Mouse (Mus musculus): Measurements from ENCODE around the gene Dlg2. TPM values are rescaled to one million over a fixed set of nuclear protein-coding genes. Genes with fewer than 3 reads are reported as not detected.

Gene Dlg2
- polyA plus RNA-seq, 1 experiment from 2014 or later, result 1.1 TPM

GRCm38 (mm10) chr7:91919099-91919498, 1442.6 kb downstream of the Dlg2 start:
- Histone ChIP-seq H3K27ac (ENCODE audit: low read length) (no peak overlapping the region), H3K4me3 (ENCODE audit: low read length) (no peak overlapping the region), H3K4me2 (ENCODE audit: low read depth, low read length) (no peak overlapping the region), H3K9me3 (ENCODE audit: control insufficient read depth, low read length) (no peaks in the 10 kb centered on the region), H3K4me1 (replicated peaks; ENCODE audit: control insufficient read depth, insufficient read depth, low read length) (no peaks in the 10 kb centered on the region), H3K27me3 (ENCODE audit: control insufficient read depth, insufficient read depth, low read depth, low read length) (no peaks in the 10 kb centered on the region), H3K9ac (ENCODE audit: low read length) (no peak overlapping the region), H3K36me3 (ENCODE audit: control insufficient read depth, insufficient read depth, low read length) (no peaks in the 10 kb centered on the region)
- ATAC-seq (ENCODE audit: low read depth), result no peak
- WGBS, result 75% methylated on average over 3 of the region's 3 CpGs

- 76% methylated on average over 3 of the region's 3 CpGs for WGBS
- ATAC-seq (ENCODE audit: low read depth), result no peak
- H3K4me3 ChIP-seq (ENCODE audit: low read length), result no peak overlapping the region
- H3K27ac ChIP-seq (ENCODE audit: low read length), result no peak overlapping the region
- H3K27me3 ChIP-seq (ENCODE audit: control insufficient read depth, insufficient read depth, low read depth, low read length), result no peaks in the 10 kb centered on the region
- no peaks in the 10 kb centered on the region for H3K9me3 ChIP-seq (ENCODE audit: control insufficient read depth, low read length)
- H3K4me1 ChIP-seq (replicated peaks; ENCODE audit: control insufficient read depth, insufficient read depth, low read length), result no peaks in the 10 kb centered on the region
- H3K36me3 ChIP-seq (ENCODE audit: control insufficient read depth, insufficient read depth, low read length), result no peaks in the 10 kb centered on the region
- H3K4me2 ChIP-seq (ENCODE audit: low read depth, low read length), result no peak overlapping the region
- H3K9ac ChIP-seq (ENCODE audit: low read length), result no peak overlapping the region
Measured at GRCm38 (mm10) chr7:91919738-91920137, 1443.3 kb downstream of the Dlg2 start.

GRCm38 (mm10) chr7:91934881-91935597, 1458.6 kb downstream of the Dlg2 start:
- WGBS, result 35% methylated on average over 12 of the region's 12 CpGs
- H3K36me3 ChIP-seq (ENCODE audit: control insufficient read depth, insufficient read depth, low read length), result no peaks in the 10 kb centered on the region
- H3K27me3 ChIP-seq (ENCODE audit: control insufficient read depth, insufficient read depth, low read depth, low read length), result no peaks in the 10 kb centered on the region
- no peaks in the 10 kb centered on the region; the same call in 1 of the 2 replicates for H3K4me1 ChIP-seq (replicated peaks; ENCODE audit: control insufficient read depth, insufficient read depth, low read length)
- no peak overlapping the region for H3K4me2 ChIP-seq (ENCODE audit: low read depth, low read length)
- H3K27ac ChIP-seq (ENCODE audit: low read length), result no peak overlapping the region
- H3K9ac ChIP-seq (ENCODE audit: low read length), result no peak overlapping the region
- no peak overlapping the region for H3K4me3 ChIP-seq (ENCODE audit: low read length)
- ATAC-seq (ENCODE audit: low read depth), result no peak
- H3K9me3 ChIP-seq (ENCODE audit: control insufficient read depth, low read length), result no peaks in the 10 kb centered on the region

GRCm38 (mm10) chr7:91936193-91936592, 1459.7 kb downstream of the Dlg2 start:
- no peaks in the 10 kb centered on the region for H3K36me3 ChIP-seq (ENCODE audit: control insufficient read depth, insufficient read depth, low read length)
- H3K4me3 ChIP-seq (ENCODE audit: low read length), result no peak overlapping the region
- ATAC-seq (ENCODE audit: low read depth), result no peak
- no peaks in the 10 kb centered on the region for H3K9me3 ChIP-seq (ENCODE audit: control insufficient read depth, low read length)
- WGBS, result 48% methylated on average over 2 of the region's 2 CpGs
- no peak overlapping the region for H3K27ac ChIP-seq (ENCODE audit: low read length)
- no peaks in the 10 kb centered on the region; the same call in 1 of the 2 replicates for H3K4me1 ChIP-seq (replicated peaks; ENCODE audit: control insufficient read depth, insufficient read depth, low read length)
- no peaks in the 10 kb centered on the region for H3K27me3 ChIP-seq (ENCODE audit: control insufficient read depth, insufficient read depth, low read depth, low read length)
- no peak overlapping the region for H3K9ac ChIP-seq (ENCODE audit: low read length)
- H3K4me2 ChIP-seq (ENCODE audit: low read depth, low read length), result no peak overlapping the region

GRCm38 (mm10) chr7:91943224-91943623, 1466.8 kb downstream of the Dlg2 start:
- WGBS, result 88% methylated on average over 1 of the region's 1 CpGs
- no peaks in the 10 kb centered on the region for H3K4me1 ChIP-seq (replicated peaks; ENCODE audit: control insufficient read depth, insufficient read depth, low read length)
- no peaks in the 10 kb centered on the region for H3K27me3 ChIP-seq (ENCODE audit: control insufficient read depth, insufficient read depth, low read depth, low read length)

GRCm38 (mm10) chr7:91955584-91955983, 1479.1 kb downstream of the Dlg2 start:
- Histone ChIP-seq H3K27ac (ENCODE audit: low read length) (no peak overlapping the region), H3K4me1 (replicated peaks; ENCODE audit: control insufficient read depth, insufficient read depth, low read length) (no peaks in the 10 kb centered on the region), H3K27me3 (ENCODE audit: control insufficient read depth, insufficient read depth, low read depth, low read length) (no peaks in the 10 kb centered on the region), H3K9me3 (ENCODE audit: control insufficient read depth, low read length) (no peaks in the 10 kb centered on the region), H3K36me3 (ENCODE audit: control insufficient read depth, insufficient read depth, low read length) (no peaks in the 10 kb centered on the region), H3K9ac (ENCODE audit: low read length) (no peak overlapping the region), H3K4me2 (ENCODE audit: low read depth, low read length) (no peak overlapping the region), H3K4me3 (ENCODE audit: low read length) (no peak overlapping the region)
- 94% methylated on average over 1 of the region's 1 CpGs for WGBS
- no peak for ATAC-seq (ENCODE audit: low read depth)

More at GRCm38 (mm10) chr7:91943224-91943623, 1466.8 kb downstream of the Dlg2 start:
- ATAC-seq (ENCODE audit: low read depth), result no peak
- H3K9ac ChIP-seq (ENCODE audit: low read length), result no peak overlapping the region
- H3K36me3 ChIP-seq (ENCODE audit: control insufficient read depth, insufficient read depth, low read length), result no peaks in the 10 kb centered on the region
- H3K4me2 ChIP-seq (ENCODE audit: low read depth, low read length), result no peak overlapping the region
- no peak overlapping the region for H3K4me3 ChIP-seq (ENCODE audit: low read length)
- H3K9me3 ChIP-seq (ENCODE audit: control insufficient read depth, low read length), result no peaks in the 10 kb centered on the region
- no peak overlapping the region for H3K27ac ChIP-seq (ENCODE audit: low read length)

GRCm38 (mm10) chr7:91962956-91963355, 1486.5 kb downstream of the Dlg2 start:
- 88% methylated on average over 2 of the region's 2 CpGs for WGBS
- no peak overlapping the region for H3K4me2 ChIP-seq (ENCODE audit: low read depth, low read length)
- no peak for ATAC-seq (ENCODE audit: low read depth)
- no peaks in the 10 kb centered on the region for H3K36me3 ChIP-seq (ENCODE audit: control insufficient read depth, insufficient read depth, low read length)
- no peak overlapping the region for H3K9ac ChIP-seq (ENCODE audit: low read length)
- no peaks in the 10 kb centered on the region for H3K4me1 ChIP-seq (replicated peaks; ENCODE audit: control insufficient read depth, insufficient read depth, low read length)
- no peaks in the 10 kb centered on the region for H3K27me3 ChIP-seq (ENCODE audit: control insufficient read depth, insufficient read depth, low read depth, low read length)
- H3K27ac ChIP-seq (ENCODE audit: low read length), result no peak overlapping the region
- H3K9me3 ChIP-seq (ENCODE audit: control insufficient read depth, low read length), result no peaks in the 10 kb centered on the region
- H3K4me3 ChIP-seq (ENCODE audit: low read length), result no peak overlapping the region

- Histone ChIP-seq H3K9ac (ENCODE audit: low read length) (no peak overlapping the region), H3K36me3 (ENCODE audit: control insufficient read depth, insufficient read depth, low read length) (no peaks in the 10 kb centered on the region), H3K4me1 (replicated peaks; ENCODE audit: control insufficient read depth, insufficient read depth, low read length) (no peaks in the 10 kb centered on the region), H3K27me3 (ENCODE audit: control insufficient read depth, insufficient read depth, low read depth, low read length) (no peaks in the 10 kb centered on the region), H3K9me3 (ENCODE audit: control insufficient read depth, low read length) (no peaks in the 10 kb centered on the region), H3K27ac (ENCODE audit: low read length) (no peak overlapping the region), H3K4me3 (ENCODE audit: low read length) (no peak overlapping the region), H3K4me2 (ENCODE audit: low read depth, low read length) (no peak overlapping the region)
- 27% methylated on average over 1 of the region's 1 CpGs for WGBS
- ATAC-seq (ENCODE audit: low read depth), result no peak
Measured at GRCm38 (mm10) chr7:91972970-91973369, 1496.5 kb downstream of the Dlg2 start.

- WGBS, result 81% methylated on average over 5 of the region's 5 CpGs
- ATAC-seq (ENCODE audit: low read depth), result no peak
- no peaks in the 10 kb centered on the region for H3K9me3 ChIP-seq (ENCODE audit: control insufficient read depth, low read length)
Measured at GRCm38 (mm10) chr7:92003769-92004455, 1527.4 kb downstream of the Dlg2 start.

More at GRCm38 (mm10) chr7:92003769-92004455, 1527.4 kb downstream of the Dlg2 start:
- Histone ChIP-seq H3K27ac (ENCODE audit: low read length) (no peak overlapping the region), H3K4me3 (ENCODE audit: low read length) (no peak overlapping the region), H3K4me1 (replicated peaks; ENCODE audit: control insufficient read depth, insufficient read depth, low read length) (no peaks in the 10 kb centered on the region), H3K9ac (ENCODE audit: low read length) (no peak overlapping the region), H3K36me3 (ENCODE audit: control insufficient read depth, insufficient read depth, low read length) (no peaks in the 10 kb centered on the region), H3K4me2 (ENCODE audit: low read depth, low read length) (no peak overlapping the region), H3K27me3 (ENCODE audit: control insufficient read depth, insufficient read depth, low read depth, low read length) (no peaks in the 10 kb centered on the region)
